Mouse (Mus musculus) stomach, embryonic 16.5 days (tissue): ENCODE measurements around the gene Sh3bp4. TPM values are rescaled to one million over a fixed set of nuclear protein-coding genes. Genes with fewer than 3 reads are reported as not detected.
A peak's percentile ranks its signal among the peaks of the same experiment; 100 is the strongest.

Source experiments
- ATAC-seq: fragments of 200-750 bp; cut with Nextera tagmentation; 2 replicates; pipeline ENCODE4 v1.8.0; 2017; ENCODE audit warnings: moderate number of reproducible peaks, moderate TSS enrichment; ENCODE audit not compliant: insufficient read depth, low FRiP score
- H3K27ac ChIP-seq: fragments of 300-500 bp; sonication (generic); 2 replicates; pipeline ENCODE4 v1.5.1; 2014; ENCODE audit warnings: low read length
- H3K27me3 ChIP-seq: fragments of 300-500 bp; sonication (generic); 2 replicates; pipeline ENCODE4 v1.6.1; 2014; ENCODE audit warnings: low read length, control low read depth, mixed read lengths; ENCODE audit not compliant: control insufficient read depth, insufficient read depth
- H3K36me3 ChIP-seq: fragments of 300-500 bp; sonication (generic); 2 replicates; pipeline ENCODE4 v1.6.1; 2014; ENCODE audit warnings: low read length; ENCODE audit not compliant: control insufficient read depth, insufficient read depth
- H3K4me1 ChIP-seq: fragments of 300-500 bp; sonication (generic); 2 replicates; pipeline ENCODE4 v1.6.1; 2014; ENCODE audit warnings: low read length, control low read depth, mixed read lengths; ENCODE audit not compliant: control insufficient read depth, insufficient read depth
- H3K4me2 ChIP-seq: fragments of 300-500 bp; sonication (generic); 2 replicates; pipeline ENCODE4 v1.6.1; 2014; ENCODE audit warnings: low read depth, low read length, mixed read lengths
- H3K4me3 ChIP-seq: fragments of 300-500 bp; sonication (generic); replicated peaks from 2 replicates; pipeline ENCODE4 v1.5.1; 2014; ENCODE audit warnings: mild to moderate bottlenecking, low read length
- H3K9ac ChIP-seq: fragments of 300-500 bp; sonication (generic); 2 replicates; pipeline ENCODE4 v1.6.1; 2014; ENCODE audit warnings: low read length
- H3K9me3 ChIP-seq: fragments of 300-500 bp; sonication (generic); replicated peaks from 2 replicates; pipeline ENCODE4 v1.6.1; 2016; ENCODE audit warnings: low read length, control low read depth; ENCODE audit not compliant: control insufficient read depth
- WGBS: fragments of 180-500 bp; shearing (Covaris S2); extraction: QIAGEN DNeasy Blood & Tissue Kit; methylation state at CpG from one replicate; pipeline ENCODE4 v1.1.7; 2014; 5-methylcytosine and 5-hydroxymethylcytosine counted together
- polyA plus RNA-seq: library from polyadenylated mRNA; unstranded; fragments of >200 nt; fragmentation: Nextera tagmentation; extraction: Ambion mirVana; gene quantifications from 2 replicates; pipeline ENCODE4 v1.2.1, GENCODE M21; 2015

Gene Sh3bp4
- polyA plus RNA-seq, 1 experiment from 2014 or later: 20.1 TPM

DNA sequence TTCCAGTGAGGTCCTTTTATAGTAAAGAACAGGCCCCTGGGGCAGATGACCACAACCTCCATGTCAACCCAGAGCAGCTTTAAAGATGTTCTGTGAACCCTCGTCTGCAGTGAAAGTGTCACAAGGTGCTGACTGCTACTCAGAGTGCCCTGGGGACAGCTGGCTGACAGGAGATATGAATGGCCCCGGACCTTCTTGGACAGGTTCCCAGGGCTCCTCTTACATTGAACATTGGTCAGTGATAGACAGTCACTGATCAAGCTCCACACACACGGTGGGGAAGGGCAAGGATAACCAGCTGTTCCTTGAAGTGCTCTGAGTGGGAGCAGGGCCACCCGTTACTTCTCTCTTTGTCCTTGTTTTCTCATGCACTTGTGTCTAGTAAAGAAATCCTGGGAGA is 50.1 kb downstream of the Sh3bp4 start:
- WGBS: 53% methylated on average over 4 of the region's 4 CpGs
- Histone ChIP-seq H3K27me3 (no peaks in the 10 kb centered on the region), H3K9me3 (no peaks in the 10 kb centered on the region), H3K9ac (no peak overlapping the region), H3K27ac (no peak overlapping the region), H3K4me1 (peaks cover 46% of the 10 kb centered on the region), H3K36me3 (no peaks in the 10 kb centered on the region), H3K4me3 (no peak overlapping the region), H3K4me2 (no peak overlapping the region)
- no peak for ATAC-seq

GRCm38 (mm10) chr1:89121466-89121865 is 51.3 kb downstream of the Sh3bp4 start:
- no peaks in the 10 kb centered on the region for H3K36me3 ChIP-seq
- H3K4me2 ChIP-seq: no peak overlapping the region
- peaks cover 46% of the 10 kb centered on the region for H3K4me1 ChIP-seq
- no peaks in the 10 kb centered on the region for H3K9me3 ChIP-seq
- H3K27me3 ChIP-seq: no peaks in the 10 kb centered on the region
- ATAC-seq: no peak
- no peak overlapping the region for H3K9ac ChIP-seq
- 51% methylated on average over 8 of the region's 8 CpGs for WGBS
- H3K4me3 ChIP-seq: no peak overlapping the region
- peak overlapping the region; percentile 57 for H3K27ac ChIP-seq

- H3K36me3 ChIP-seq: no peaks in the 10 kb centered on the region
- 59% methylated on average over 5 of the region's 5 CpGs for WGBS
- H3K4me3 ChIP-seq: no peak overlapping the region
- no peak overlapping the region for H3K27ac ChIP-seq
- no peaks in the 10 kb centered on the region for H3K9me3 ChIP-seq
- H3K4me1 ChIP-seq: peaks cover 46% of the 10 kb centered on the region
- no peak overlapping the region for H3K4me2 ChIP-seq
- H3K27me3 ChIP-seq: no peaks in the 10 kb centered on the region
- no peak for ATAC-seq
- H3K9ac ChIP-seq: no peak overlapping the region
Measured at GRCm38 (mm10) chr1:89122376-89122775, 52.2 kb downstream of the Sh3bp4 start.

DNA sequence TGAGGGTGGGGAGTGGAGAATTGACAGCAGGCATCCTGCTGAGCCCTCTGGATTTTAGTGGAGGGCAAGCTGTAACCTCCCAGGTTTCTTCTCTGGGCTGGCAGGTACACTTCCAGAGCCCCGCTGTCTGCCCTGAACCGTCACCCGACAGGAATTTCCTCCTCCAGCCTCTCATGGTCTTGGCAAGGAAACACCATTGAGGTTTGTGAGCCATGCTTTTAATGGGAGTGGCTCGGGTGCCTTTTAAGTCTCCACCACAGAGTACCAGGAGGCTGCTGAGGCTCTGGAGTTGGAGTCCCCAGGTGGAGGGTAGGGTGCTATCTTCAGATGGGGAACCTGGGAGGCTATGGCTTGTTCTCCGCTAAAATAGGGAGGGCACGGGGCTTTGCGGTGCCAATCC is 53.9 kb downstream of the Sh3bp4 start:
- Histone ChIP-seq H3K27me3 (no peaks in the 10 kb centered on the region), H3K27ac (no peak overlapping the region), H3K4me3 (no peak overlapping the region), H3K9ac (no peak overlapping the region), H3K9me3 (no peaks in the 10 kb centered on the region), H3K4me1 (peaks cover 40% of the 10 kb centered on the region), H3K36me3 (no peaks in the 10 kb centered on the region), H3K4me2 (no peak overlapping the region)
- 63% methylated on average over 7 of the region's 7 CpGs for WGBS
- ATAC-seq: no peak

DNA sequence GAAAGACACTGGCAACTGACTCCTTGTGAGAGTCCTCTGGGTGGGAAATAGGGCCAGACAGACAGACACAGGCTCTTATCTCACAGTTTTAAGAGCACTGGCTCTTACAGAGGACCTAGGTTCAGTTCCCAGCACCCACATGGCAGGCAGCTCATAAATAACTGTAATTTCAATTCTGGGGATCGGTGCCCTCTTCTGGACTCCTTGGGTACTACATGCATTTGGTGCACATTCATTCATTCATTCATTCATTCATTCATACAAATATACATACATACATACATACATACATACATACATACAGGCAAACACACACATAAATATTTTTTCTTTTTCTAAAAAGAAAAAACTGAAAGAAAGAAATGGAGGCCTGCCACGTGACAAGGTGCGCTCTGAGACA is 56.9 kb downstream of the Sh3bp4 start:
- H3K27ac ChIP-seq: no peak overlapping the region
- no peaks in the 10 kb centered on the region for H3K36me3 ChIP-seq
- no peaks in the 10 kb centered on the region for H3K27me3 ChIP-seq
- 98% methylated on average over 3 of the region's 3 CpGs for WGBS
- no peak overlapping the region for H3K4me3 ChIP-seq
- no peaks in the 10 kb centered on the region for H3K9me3 ChIP-seq
- ATAC-seq: no peak
- peaks cover 14% of the 10 kb centered on the region; the same call in 1 of the 2 replicates for H3K4me1 ChIP-seq
- H3K9ac ChIP-seq: no peak overlapping the region
- H3K4me2 ChIP-seq: no peak overlapping the region

- no peak overlapping the region for H3K9ac ChIP-seq
- no peak overlapping the region for H3K4me2 ChIP-seq
- 78% methylated on average over 6 of the region's 6 CpGs for WGBS
- no peak overlapping the region for H3K27ac ChIP-seq
- H3K9me3 ChIP-seq: no peaks in the 10 kb centered on the region
- H3K27me3 ChIP-seq: no peaks in the 10 kb centered on the region
- no peak overlapping the region for H3K4me3 ChIP-seq
- H3K36me3 ChIP-seq: no peaks in the 10 kb centered on the region
- H3K4me1 ChIP-seq: 0 out of 2 replicates have a peak, but pooled peaks cover 5% of the 10 kb centered on the region
- no peak for ATAC-seq
Measured at GRCm38 (mm10) chr1:89130429-89130828, 60.2 kb downstream of the Sh3bp4 start.

- 72% methylated on average over 14 of the region's 14 CpGs for WGBS
- 0 out of 2 replicates have a peak, but pooled peaks have one; percentile 7 for ATAC-seq
- Histone ChIP-seq H3K9ac (no peak overlapping the region), H3K27ac (peak overlapping the region; percentile 28; the same call in 1 of the 2 replicates), H3K4me2 (no peak overlapping the region), H3K4me3 (no peak overlapping the region), H3K27me3 (no peaks in the 10 kb centered on the region), H3K36me3 (no peaks in the 10 kb centered on the region), H3K4me1 (peaks cover 10% of the 10 kb centered on the region; the same call in 1 of the 2 replicates), H3K9me3 (no peaks in the 10 kb centered on the region)
Measured at GRCm38 (mm10) chr1:89131018-89131540, 60.9 kb downstream of the Sh3bp4 start.

GRCm38 (mm10) chr1:89131707-89132106 is 61.5 kb downstream of the Sh3bp4 start:
- Histone ChIP-seq H3K4me2 (no peak overlapping the region), H3K9ac (no peak overlapping the region), H3K4me1 (peaks cover 11% of the 10 kb centered on the region; the same call in 1 of the 2 replicates), H3K27me3 (no peaks in the 10 kb centered on the region), H3K9me3 (no peaks in the 10 kb centered on the region), H3K36me3 (no peaks in the 10 kb centered on the region), H3K27ac (peak overlapping the region; percentile 28; the same call in 1 of the 2 replicates), H3K4me3 (no peak overlapping the region)
- WGBS: 65% methylated on average over 8 of the region's 8 CpGs
- peak; percentile 38; the same call in 1 of the 2 replicates for ATAC-seq

- H3K4me3 ChIP-seq: no peak overlapping the region
- H3K27ac ChIP-seq: no peak overlapping the region
- peaks cover 11% of the 10 kb centered on the region; the same call in 1 of the 2 replicates for H3K4me1 ChIP-seq
- no peaks in the 10 kb centered on the region for H3K27me3 ChIP-seq
- no peaks in the 10 kb centered on the region for H3K36me3 ChIP-seq
- ATAC-seq: no peak
- WGBS: 49% methylated on average over 4 of the region's 4 CpGs
- no peaks in the 10 kb centered on the region for H3K9me3 ChIP-seq
- no peak overlapping the region for H3K4me2 ChIP-seq
- H3K9ac ChIP-seq: no peak overlapping the region
Measured at GRCm38 (mm10) chr1:89133266-89133665, 63.1 kb downstream of the Sh3bp4 start.
